Mouse (Mus musculus) neural tube, embryonic 14.5 days (tissue): Measurements from ENCODE around the gene Gm7544. TPM values are rescaled to one million over a fixed set of nuclear protein-coding genes. Genes with fewer than 3 reads are reported as not detected.
A peak's percentile ranks its signal among the peaks of the same experiment; 100 is the strongest.
"Not testable (repeated sequence)": the region's sequence is repeated elsewhere in the genome, so short reads cannot be mapped to it uniquely, and the experiment has no call there.

ENCODE experiments used
- ATAC-seq: fragments of 200-750 bp; cut with Nextera tagmentation; 2 replicates; pipeline ENCODE4 v1.8.0; 2017; ENCODE audit warnings: low read depth, mild to moderate bottlenecking, moderate TSS enrichment, moderate library complexity
- H3K27ac ChIP-seq: fragments of 300-500 bp; sonication (generic); 2 replicates; pipeline ENCODE4 v1.5.1; 2014; ENCODE audit warnings: low read depth, mild to moderate bottlenecking, control low read depth, low read length, moderate library complexity, mixed read lengths
- H3K27me3 ChIP-seq: fragments of 300-500 bp; sonication (generic); 2 replicates; pipeline ENCODE4 v1.6.1; 2014; ENCODE audit warnings: low read length; ENCODE audit not compliant: control insufficient read depth, insufficient read depth
- H3K36me3 ChIP-seq: fragments of 300-500 bp; sonication (generic); 2 replicates; pipeline ENCODE4 v1.6.1; 2014; ENCODE audit warnings: low read length, mixed read lengths; ENCODE audit not compliant: control insufficient read depth, insufficient read depth
- H3K4me1 ChIP-seq: fragments of 300-500 bp; sonication (generic); 2 replicates; pipeline ENCODE4 v1.6.1; 2014; ENCODE audit warnings: low read length; ENCODE audit not compliant: control insufficient read depth, insufficient read depth
- H3K4me2 ChIP-seq: fragments of 300-500 bp; sonication (generic); 2 replicates; pipeline ENCODE4 v1.6.1; 2014; ENCODE audit warnings: mild to moderate bottlenecking, low read depth, low read length, control low read depth
- H3K4me3 ChIP-seq: fragments of 300-500 bp; sonication (generic); 2 replicates; pipeline ENCODE4 v1.5.1; 2014; ENCODE audit warnings: low read depth, low read length, control low read depth, mixed read lengths
- H3K9ac ChIP-seq: fragments of 300-500 bp; sonication (generic); replicated peaks from 2 replicates; pipeline ENCODE4 v1.6.1; 2014; ENCODE audit warnings: low read depth, mild to moderate bottlenecking, control low read depth, low read length, mixed read lengths
- H3K9me3 ChIP-seq: fragments of 300-500 bp; sonication (generic); 2 replicates; pipeline ENCODE4 v1.6.1; 2016; ENCODE audit warnings: low read length; ENCODE audit not compliant: control insufficient read depth
- WGBS: fragments of 180-500 bp; shearing (Covaris S2); extraction: QIAGEN DNeasy Blood & Tissue Kit; methylation state at CpG from one replicate; pipeline ENCODE4 v1.1.7; 2014; 5-methylcytosine and 5-hydroxymethylcytosine counted together
- polyA plus RNA-seq: library from polyadenylated mRNA; unstranded; fragments of >200 nt; fragmentation: Nextera tagmentation; extraction: Ambion mirVana; gene quantifications from 2 replicates; pipeline ENCODE4 v1.2.1, GENCODE M21; 2014

Gm7544 gene
- polyA plus RNA-seq: not detected in 2 replicates

DNA sequence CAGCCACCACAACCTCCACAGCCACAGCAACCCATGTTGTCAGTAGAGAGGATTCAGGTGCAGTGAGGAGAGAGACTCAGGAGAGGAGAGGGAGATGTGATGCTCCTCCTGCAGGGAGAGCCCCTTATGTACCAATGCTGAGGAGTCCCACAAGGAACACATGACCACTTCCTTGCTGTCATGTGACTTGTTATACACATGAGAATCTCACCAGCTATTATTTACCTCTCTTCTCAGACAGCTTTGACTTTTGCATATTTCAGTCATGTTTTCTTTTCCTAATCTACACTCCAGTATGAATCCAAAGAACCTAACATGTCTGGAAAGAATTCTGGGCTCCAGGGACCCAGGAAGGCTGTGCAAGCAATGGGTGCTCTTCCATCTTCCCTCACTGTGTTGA is at the start of gene Gm7544:
Gm7544 (minus strand) TSS at position 101 of the 400 bp plus-strand sequence.
- H3K4me2 ChIP-seq, H3K9me3 ChIP-seq, H3K27ac ChIP-seq: not testable (repeated sequence)

DNA sequence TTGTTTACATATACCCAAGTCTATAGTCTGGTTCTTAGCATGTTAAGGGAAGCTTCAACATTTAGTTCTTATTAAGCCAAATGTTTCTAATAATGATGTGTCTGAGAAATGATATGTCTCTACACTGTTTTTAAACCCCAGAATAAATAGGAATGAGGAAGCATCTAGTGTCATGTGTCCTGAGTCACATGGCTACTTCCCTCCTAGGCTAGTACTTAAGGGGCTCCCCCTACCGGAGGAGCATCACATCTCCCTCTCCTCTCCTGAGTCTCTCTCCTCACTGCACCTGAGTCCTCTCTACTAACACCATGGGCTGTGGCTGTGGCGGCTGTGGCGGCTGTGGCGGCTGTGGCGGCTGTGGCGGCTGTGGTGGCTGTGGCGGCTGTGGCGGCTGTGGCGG is 44.5 kb upstream of the Gm7544 start, which contains the start of gene Gm47959:
Gm47959 (plus strand) TSS at position 243 of the 400 bp plus-strand sequence.
- H3K4me3 ChIP-seq, H3K27ac ChIP-seq, H3K4me2 ChIP-seq, H3K9ac ChIP-seq, H3K36me3 ChIP-seq, H3K4me1 ChIP-seq, H3K27me3 ChIP-seq, ATAC-seq, H3K9me3 ChIP-seq: not testable (repeated sequence)
- WGBS: 96% methylated on average over 5 of the region's 9 CpGs

More for the DNA sequence above, at the start of gene Gm7544:
- H3K36me3 ChIP-seq, ATAC-seq, H3K4me3 ChIP-seq, H3K4me1 ChIP-seq, H3K27me3 ChIP-seq, H3K9ac ChIP-seq: not testable (repeated sequence)

DNA sequence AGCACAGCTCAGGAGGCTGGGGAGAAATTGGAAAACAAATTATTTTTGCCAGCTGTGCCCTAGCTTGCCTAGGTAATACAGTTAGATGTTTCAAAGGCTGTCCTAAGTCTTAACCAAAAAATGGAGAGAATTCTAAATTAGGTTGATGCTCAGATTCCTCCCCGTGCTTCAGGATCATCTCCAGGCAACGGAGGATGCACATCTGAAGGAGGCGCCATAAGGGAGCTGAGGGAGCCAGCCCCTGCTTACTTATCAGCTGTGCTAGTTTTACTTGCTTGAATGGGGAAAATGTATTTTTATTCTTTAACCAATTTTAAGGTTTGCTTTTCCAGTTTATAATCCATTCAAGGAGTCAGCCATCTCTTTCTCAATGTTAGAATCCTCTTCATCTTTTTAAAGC is 38.1 kb upstream of the Gm7544 start:
- WGBS: 91% methylated on average over 3 of the region's 3 CpGs
- no peaks in the 10 kb centered on the region for H3K27me3 ChIP-seq
- no peak overlapping the region for H3K4me2 ChIP-seq

DNA sequence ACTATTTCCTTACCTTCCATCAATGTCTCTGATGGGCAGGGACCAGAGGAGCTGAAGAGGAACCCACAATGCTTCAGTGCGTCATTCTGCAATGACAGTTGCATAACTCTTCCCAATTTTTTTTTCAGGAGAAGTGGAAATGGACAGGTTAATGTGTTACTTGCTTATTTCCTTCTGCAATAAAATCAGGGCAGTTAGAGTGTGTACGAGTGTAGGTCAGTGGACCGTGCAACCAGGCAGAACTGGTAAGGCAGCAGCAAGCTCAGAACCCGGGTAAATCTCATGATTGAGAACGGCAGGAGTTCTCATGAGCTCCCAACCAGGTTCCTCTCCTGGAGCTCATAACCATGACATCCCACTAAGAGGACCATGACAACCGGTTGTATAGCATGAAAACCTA is 36.3 kb upstream of the Gm7544 start:
- no peak for ATAC-seq
- H3K27me3 ChIP-seq: no peaks in the 10 kb centered on the region

More for the DNA sequence above, 38.1 kb upstream of the Gm7544 start:
- Histone ChIP-seq H3K9ac (no peak overlapping the region), H3K9me3 (no peaks in the 10 kb centered on the region), H3K36me3 (no peaks in the 10 kb centered on the region), H3K4me3 (no peak overlapping the region), H3K27ac (no peak overlapping the region), H3K4me1 (no peaks in the 10 kb centered on the region)
- no peak for ATAC-seq

DNA sequence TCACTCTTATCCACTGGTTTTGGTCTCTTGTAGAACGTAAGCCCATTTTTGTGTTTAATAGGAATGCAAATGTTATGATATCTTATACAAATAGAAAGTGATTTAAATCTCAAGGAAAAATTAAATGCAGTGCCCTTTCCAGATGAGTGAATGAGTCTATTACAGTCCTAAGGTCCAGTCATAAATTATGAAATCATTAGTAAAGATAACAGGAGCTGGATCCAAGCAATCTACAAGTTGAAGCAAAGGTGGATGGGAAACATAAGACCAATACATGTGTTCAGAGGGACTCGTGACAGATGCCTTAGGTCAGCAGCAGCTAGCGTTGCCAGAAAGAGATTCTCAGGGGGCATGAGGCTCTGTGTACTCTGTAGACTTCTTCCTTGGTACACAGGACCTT is 35.8 kb upstream of the Gm7544 start:
- Histone ChIP-seq H3K36me3 (no peaks in the 10 kb centered on the region), H3K27me3 (no peaks in the 10 kb centered on the region), H3K4me2 (no peak overlapping the region), H3K27ac (no peak overlapping the region), H3K9ac (no peak overlapping the region), H3K9me3 (no peaks in the 10 kb centered on the region), H3K4me3 (no peak overlapping the region), H3K4me1 (no peaks in the 10 kb centered on the region)
- 74% methylated on average over 3 of the region's 3 CpGs for WGBS
- no peak for ATAC-seq

More for the DNA sequence above, 36.3 kb upstream of the Gm7544 start:
- H3K9ac ChIP-seq: no peak overlapping the region
- no peaks in the 10 kb centered on the region for H3K9me3 ChIP-seq
- H3K4me2 ChIP-seq: no peak overlapping the region
- WGBS: 92% methylated on average over 6 of the region's 6 CpGs
- no peak overlapping the region for H3K27ac ChIP-seq
- H3K36me3 ChIP-seq: no peaks in the 10 kb centered on the region
- no peak overlapping the region for H3K4me3 ChIP-seq
- no peaks in the 10 kb centered on the region for H3K4me1 ChIP-seq

DNA sequence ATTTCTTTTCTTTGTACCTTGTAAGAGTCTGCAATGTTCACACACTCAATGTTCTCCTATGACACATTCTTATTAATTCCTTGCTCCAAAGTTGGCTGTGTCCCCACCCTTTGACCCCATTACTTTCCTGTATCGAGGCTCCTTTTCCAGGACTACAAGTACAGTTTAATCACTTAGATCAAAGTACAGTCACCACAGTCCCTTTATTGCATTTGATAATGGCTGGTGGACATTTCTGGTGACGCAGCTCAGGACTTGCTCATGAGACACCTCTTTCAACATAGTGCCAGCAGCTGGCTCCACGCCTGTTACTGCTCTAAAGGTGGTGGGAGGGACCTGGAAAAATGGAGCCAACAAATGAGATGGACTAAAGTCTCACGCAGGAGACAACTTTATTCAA is 35.2 kb upstream of the Gm7544 start:
- Histone ChIP-seq H3K4me1 (no peaks in the 10 kb centered on the region), H3K4me3 (no peak overlapping the region), H3K4me2 (no peak overlapping the region), H3K9me3 (no peaks in the 10 kb centered on the region), H3K27me3 (no peaks in the 10 kb centered on the region), H3K9ac (no peak overlapping the region), H3K36me3 (no peaks in the 10 kb centered on the region), H3K27ac (no peak overlapping the region)
- WGBS: 64% methylated on average over 4 of the region's 4 CpGs
- no peak for ATAC-seq

DNA sequence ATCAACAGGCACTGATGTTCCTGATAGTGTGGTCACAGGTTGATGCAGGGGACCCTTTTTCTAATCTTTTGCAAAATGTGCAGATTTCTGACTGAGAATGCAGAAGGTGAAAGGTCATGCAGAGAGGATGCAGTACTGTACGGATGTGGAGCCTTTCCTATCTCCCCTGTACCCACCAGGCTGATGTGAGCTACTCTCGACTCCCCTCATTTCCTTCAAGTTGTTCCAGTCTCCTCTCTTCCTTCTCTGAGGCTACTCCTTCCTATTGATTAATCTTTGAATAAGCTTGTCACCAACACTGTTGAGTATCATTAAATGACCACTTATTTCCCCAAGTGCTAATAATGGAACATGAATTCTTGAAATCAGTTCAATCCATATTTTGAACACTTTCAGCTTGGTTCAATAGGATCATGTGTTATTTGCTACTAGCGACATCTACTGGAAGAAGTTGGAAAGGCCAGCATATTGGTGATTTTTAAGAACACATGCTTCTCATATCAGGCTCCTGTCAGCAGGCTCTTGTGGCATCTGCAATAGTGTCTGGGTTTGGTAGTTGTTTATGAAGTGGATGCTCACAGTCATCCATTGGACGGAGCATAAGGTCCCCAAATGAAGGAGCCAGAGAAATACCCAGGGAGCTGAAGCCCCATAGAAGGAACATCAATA is 31.9 kb upstream of the Gm7544 start:
- no peaks in the 10 kb centered on the region; the same call in 1 of the 2 replicates for H3K9me3 ChIP-seq
- no peak overlapping the region for H3K4me3 ChIP-seq
- H3K27ac ChIP-seq: no peak overlapping the region
- peak; percentile 79 for ATAC-seq
- WGBS: 38% methylated on average over 4 of the region's 4 CpGs
- H3K36me3 ChIP-seq: no peaks in the 10 kb centered on the region
- H3K4me2 ChIP-seq: no peak overlapping the region
- H3K4me1 ChIP-seq: no peaks in the 10 kb centered on the region
- no peak overlapping the region for H3K9ac ChIP-seq
- H3K27me3 ChIP-seq: no peaks in the 10 kb centered on the region

DNA sequence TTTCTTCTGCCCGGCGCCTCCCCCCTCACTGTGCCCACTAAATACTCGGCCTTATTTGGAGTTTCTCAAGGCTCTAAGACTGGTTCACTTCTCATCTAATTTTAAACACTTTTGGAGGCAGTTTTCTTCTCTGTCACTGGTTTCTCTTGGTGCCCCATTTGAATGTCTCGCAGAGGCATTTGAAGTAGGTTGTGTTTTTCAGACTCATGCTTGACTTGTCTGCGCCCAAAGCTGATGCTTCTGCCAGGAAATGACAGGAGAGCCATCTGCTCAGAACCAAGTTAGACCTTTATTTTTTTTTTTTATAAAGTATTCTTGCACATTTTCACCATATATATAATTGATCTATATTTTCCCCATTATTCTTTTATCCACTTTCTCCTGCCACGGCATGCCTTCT is 30.9 kb upstream of the Gm7544 start:
- 97% methylated on average over 6 of the region's 6 CpGs for WGBS

DNA sequence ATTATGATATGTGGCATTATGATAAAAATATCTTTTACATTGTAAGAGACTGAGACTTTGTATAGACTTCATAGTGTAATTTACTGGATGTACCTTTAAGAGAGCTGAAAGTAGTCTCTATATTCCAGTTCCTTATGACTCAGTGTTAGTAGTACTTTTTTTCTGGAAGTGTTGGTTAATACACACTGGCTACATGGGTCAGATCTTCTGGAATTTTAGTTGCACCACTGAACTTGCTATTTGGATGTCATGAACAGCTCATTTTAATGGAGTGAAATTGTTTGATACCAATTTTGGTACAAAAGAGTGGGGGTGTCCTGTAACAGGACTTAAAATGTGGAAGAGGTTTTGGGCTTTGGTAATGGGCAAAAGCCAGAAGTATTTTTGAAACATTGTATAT is 22.0 kb upstream of the Gm7544 start:
- Histone ChIP-seq H3K4me1 (no peaks in the 10 kb centered on the region), H3K4me2 (no peak overlapping the region), H3K9ac (no peak overlapping the region), H3K9me3 (no peaks in the 10 kb centered on the region), H3K4me3 (no peak overlapping the region), H3K36me3 (no peaks in the 10 kb centered on the region), H3K27me3 (no peaks in the 10 kb centered on the region), H3K27ac (no peak overlapping the region)
- ATAC-seq: no peak

More for the DNA sequence above, 30.9 kb upstream of the Gm7544 start:
- ATAC-seq: no peak
- Histone ChIP-seq H3K27ac (no peak overlapping the region), H3K4me2 (no peak overlapping the region), H3K4me3 (no peak overlapping the region), H3K36me3 (no peaks in the 10 kb centered on the region), H3K4me1 (no peaks in the 10 kb centered on the region), H3K27me3 (no peaks in the 10 kb centered on the region), H3K9ac (no peak overlapping the region), H3K9me3 (no peaks in the 10 kb centered on the region; the same call in 1 of the 2 replicates)
